Mouse (Mus musculus): Measurements from ENCODE around the gene A630001G21Rik. TPM values are rescaled to one million over a fixed set of nuclear protein-coding genes. Genes with fewer than 3 reads are reported as not detected.

A630001G21Rik gene
- polyA plus RNA-seq, 1 experiment: 2.5 TPM

GRCm38 (mm10) chr1:85776154-85776553, 2.3 kb downstream of the A630001G21Rik start:
- 52% methylated on average over 10 of the region's 10 CpGs for WGBS
- no peak for DNase-seq
- Histone ChIP-seq H3K27ac (ENCODE audit: insufficient read depth, low read depth, low read length) (no peak overlapping the region), H3K4me1 (ENCODE audit: control insufficient read depth, insufficient read depth, low read length) (no peaks in the 10 kb centered on the region), H3K27me3 (replicated peaks; ENCODE audit: control insufficient read depth, insufficient read depth, low read length) (no peaks in the 10 kb centered on the region), H3K4me3 (ENCODE audit: insufficient read depth, low read depth, low read length) (no peak overlapping the region), H3K36me3 (ENCODE audit: control insufficient read depth, insufficient read depth, low read length) (no peaks in the 10 kb centered on the region)
- TF ChIP-seq CTCF (conservative IDR thresholded peaks at IDR 0.05; ENCODE audit: insufficient read depth, insufficient read length, low read depth, low read length) (no peak), POLR2A (IDR thresholded peaks at IDR 0.05; ENCODE audit: low read depth, low read length) (no peak)

DNA sequence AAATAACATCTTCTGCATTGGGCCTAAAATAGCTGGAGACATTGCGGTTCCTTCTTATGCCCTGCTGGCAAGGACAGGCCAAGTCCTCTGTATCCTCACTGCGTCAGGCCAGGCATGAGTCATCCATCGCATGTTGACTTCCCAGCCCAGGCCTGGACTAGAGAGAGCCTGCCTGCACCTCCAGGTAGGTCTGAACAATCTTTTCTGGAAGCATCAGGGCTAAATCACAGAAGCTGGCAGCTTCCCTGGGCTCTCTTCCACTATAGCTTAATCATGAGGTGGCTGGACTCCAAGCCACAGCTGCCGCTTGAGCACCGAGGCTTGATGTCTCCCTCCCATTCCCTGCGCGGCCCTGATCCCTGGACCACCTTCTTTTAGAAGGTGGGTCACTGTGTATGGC, 3.3 kb downstream of the A630001G21Rik start:
- H3K36me3 ChIP-seq (ENCODE audit: control insufficient read depth, insufficient read depth, low read length): no peaks in the 10 kb centered on the region
- no peaks in the 10 kb centered on the region for H3K27me3 ChIP-seq (replicated peaks; ENCODE audit: control insufficient read depth, insufficient read depth, low read length)
- TF ChIP-seq POLR2A (IDR thresholded peaks at IDR 0.05; ENCODE audit: low read depth, low read length): no peak
- TF ChIP-seq CTCF (conservative IDR thresholded peaks at IDR 0.05; ENCODE audit: insufficient read depth, insufficient read length, low read depth, low read length): no peak
- DNase-seq: no peak
- 89% methylated on average over 7 of the region's 7 CpGs for WGBS
- no peak overlapping the region for H3K27ac ChIP-seq (ENCODE audit: insufficient read depth, low read depth, low read length)
- H3K4me3 ChIP-seq (ENCODE audit: insufficient read depth, low read depth, low read length): no peak overlapping the region
- no peaks in the 10 kb centered on the region for H3K4me1 ChIP-seq (ENCODE audit: control insufficient read depth, insufficient read depth, low read length)

- no peak for DNase-seq
- Histone ChIP-seq H3K27ac (ENCODE audit: insufficient read depth, low read depth, low read length) (no peak overlapping the region), H3K36me3 (ENCODE audit: control insufficient read depth, insufficient read depth, low read length) (no peaks in the 10 kb centered on the region), H3K4me1 (ENCODE audit: control insufficient read depth, insufficient read depth, low read length) (no peaks in the 10 kb centered on the region), H3K27me3 (replicated peaks; ENCODE audit: control insufficient read depth, insufficient read depth, low read length) (no peaks in the 10 kb centered on the region), H3K4me3 (ENCODE audit: insufficient read depth, low read depth, low read length) (no peak overlapping the region)
- WGBS: 68% methylated on average over 3 of the region's 3 CpGs
- no peak for TF ChIP-seq POLR2A (IDR thresholded peaks at IDR 0.05; ENCODE audit: low read depth, low read length)
- TF ChIP-seq CTCF (conservative IDR thresholded peaks at IDR 0.05; ENCODE audit: insufficient read depth, insufficient read length, low read depth, low read length): no peak
Observed at GRCm38 (mm10) chr1:85771976-85772375, 6.5 kb downstream of the A630001G21Rik start.

- TF ChIP-seq CTCF (conservative IDR thresholded peaks at IDR 0.05; ENCODE audit: insufficient read depth, insufficient read length, low read depth, low read length) (no peak), POLR2A (IDR thresholded peaks at IDR 0.05; ENCODE audit: low read depth, low read length) (no peak)
Observed at GRCm38 (mm10) chr1:85767754-85768153, 10.7 kb downstream of the A630001G21Rik start.

GRCm38 (mm10) chr1:85766120-85766519, 12.3 kb downstream of the A630001G21Rik start:
- no peak for DNase-seq
- Histone ChIP-seq H3K36me3 (ENCODE audit: control insufficient read depth, insufficient read depth, low read length) (no peaks in the 10 kb centered on the region), H3K4me1 (ENCODE audit: control insufficient read depth, insufficient read depth, low read length) (no peaks in the 10 kb centered on the region), H3K27ac (ENCODE audit: insufficient read depth, low read depth, low read length) (no peak overlapping the region), H3K4me3 (ENCODE audit: insufficient read depth, low read depth, low read length) (no peak overlapping the region), H3K27me3 (replicated peaks; ENCODE audit: control insufficient read depth, insufficient read depth, low read length) (no peaks in the 10 kb centered on the region)
- TF ChIP-seq CTCF (conservative IDR thresholded peaks at IDR 0.05; ENCODE audit: insufficient read depth, insufficient read length, low read depth, low read length): no peak
- no peak for TF ChIP-seq POLR2A (IDR thresholded peaks at IDR 0.05; ENCODE audit: low read depth, low read length)
- 85% methylated on average over 3 of the region's 3 CpGs for WGBS

More at GRCm38 (mm10) chr1:85767754-85768153, 10.7 kb downstream of the A630001G21Rik start:
- DNase-seq: no peak
- 40% methylated on average over 1 of the region's 1 CpGs for WGBS
- Histone ChIP-seq H3K4me3 (ENCODE audit: insufficient read depth, low read depth, low read length) (no peak overlapping the region), H3K27me3 (replicated peaks; ENCODE audit: control insufficient read depth, insufficient read depth, low read length) (no peaks in the 10 kb centered on the region), H3K4me1 (ENCODE audit: control insufficient read depth, insufficient read depth, low read length) (no peaks in the 10 kb centered on the region), H3K27ac (ENCODE audit: insufficient read depth, low read depth, low read length) (no peak overlapping the region), H3K36me3 (ENCODE audit: control insufficient read depth, insufficient read depth, low read length) (no peaks in the 10 kb centered on the region)

GRCm38 (mm10) chr1:85764291-85764690, 14.2 kb downstream of the A630001G21Rik start:
- Histone ChIP-seq H3K4me1 (ENCODE audit: control insufficient read depth, insufficient read depth, low read length) (no peaks in the 10 kb centered on the region), H3K36me3 (ENCODE audit: control insufficient read depth, insufficient read depth, low read length) (no peaks in the 10 kb centered on the region), H3K27me3 (replicated peaks; ENCODE audit: control insufficient read depth, insufficient read depth, low read length) (no peaks in the 10 kb centered on the region), H3K4me3 (ENCODE audit: insufficient read depth, low read depth, low read length) (no peak overlapping the region), H3K27ac (ENCODE audit: insufficient read depth, low read depth, low read length) (no peak overlapping the region)
- WGBS: 78% methylated on average over 4 of the region's 4 CpGs
- TF ChIP-seq CTCF (conservative IDR thresholded peaks at IDR 0.05; ENCODE audit: insufficient read depth, insufficient read length, low read depth, low read length) (no peak), POLR2A (IDR thresholded peaks at IDR 0.05; ENCODE audit: low read depth, low read length) (no peak)
- DNase-seq: no peak

DNA sequence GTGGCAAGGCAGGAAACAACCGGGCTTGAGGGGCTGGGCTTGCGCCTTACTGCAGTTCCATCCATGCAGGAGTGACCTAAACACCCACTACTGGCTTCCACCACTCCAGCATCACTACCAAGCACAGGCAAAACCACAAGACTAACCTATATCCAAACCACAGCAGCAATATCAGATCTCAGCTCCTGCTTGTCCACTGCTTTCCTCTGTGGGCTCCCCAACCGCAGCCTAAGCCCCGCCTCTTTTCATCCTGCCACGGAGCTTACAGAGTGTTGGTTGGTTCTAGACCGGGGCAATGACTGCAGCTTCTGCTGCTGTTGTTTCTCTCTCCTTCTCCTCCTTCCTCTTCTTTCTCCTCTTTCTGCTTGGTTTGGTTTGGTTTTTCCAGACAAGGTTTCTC, 15.1 kb downstream of the A630001G21Rik start:
- Histone ChIP-seq H3K27me3 (replicated peaks; ENCODE audit: control insufficient read depth, insufficient read depth, low read length) (no peaks in the 10 kb centered on the region), H3K36me3 (ENCODE audit: control insufficient read depth, insufficient read depth, low read length) (no peaks in the 10 kb centered on the region), H3K27ac (ENCODE audit: insufficient read depth, low read depth, low read length) (no peak overlapping the region), H3K4me1 (ENCODE audit: control insufficient read depth, insufficient read depth, low read length) (no peaks in the 10 kb centered on the region), H3K4me3 (ENCODE audit: insufficient read depth, low read depth, low read length) (no peak overlapping the region)
- DNase-seq: no peak
- 78% methylated on average over 6 of the region's 6 CpGs for WGBS
- TF ChIP-seq POLR2A (IDR thresholded peaks at IDR 0.05; ENCODE audit: low read depth, low read length): no peak
- TF ChIP-seq CTCF (conservative IDR thresholded peaks at IDR 0.05; ENCODE audit: insufficient read depth, insufficient read length, low read depth, low read length): no peak

Measured in kidney, adult 2 months (tissue).